Mouse (Mus musculus): Measurements from ENCODE around the gene Msi2.

Msi2 gene

DNA sequence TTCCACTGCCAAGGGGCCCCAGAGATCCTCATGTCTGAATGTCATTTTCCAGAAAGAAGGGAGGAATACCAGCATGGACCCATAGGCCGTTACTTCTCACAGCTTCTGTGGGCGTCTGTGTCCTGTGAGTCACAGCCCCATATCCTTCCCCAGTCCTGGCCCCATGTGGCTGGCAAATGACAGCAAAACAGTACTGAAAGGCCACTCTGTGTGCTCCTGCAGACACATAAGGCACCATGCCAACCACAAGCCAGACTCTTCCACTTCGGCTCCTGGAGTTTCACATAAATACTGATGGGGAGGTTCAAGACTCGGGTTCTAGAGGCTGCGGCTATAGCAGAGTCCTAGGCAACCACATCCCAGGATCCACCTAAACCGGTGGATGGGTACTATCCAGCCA, 128.7 kb downstream of the Msi2 start:
- DNase-seq (ENCODE audit: low spot score), result no peak

- no peak for DNase-seq (ENCODE audit: low spot score)
These were observed 129.6 kb downstream of the Msi2 start for GRCm38 (mm10) chr11:88588688-88589210.

GRCm38 (mm10) chr11:88587710-88588109, 130.6 kb downstream of the Msi2 start:
- DNase-seq (ENCODE audit: low spot score), result no peak

- no peak for DNase-seq (ENCODE audit: low spot score)
These were observed 132.4 kb downstream of the Msi2 start for GRCm38 (mm10) chr11:88585880-88586279.

DNA sequence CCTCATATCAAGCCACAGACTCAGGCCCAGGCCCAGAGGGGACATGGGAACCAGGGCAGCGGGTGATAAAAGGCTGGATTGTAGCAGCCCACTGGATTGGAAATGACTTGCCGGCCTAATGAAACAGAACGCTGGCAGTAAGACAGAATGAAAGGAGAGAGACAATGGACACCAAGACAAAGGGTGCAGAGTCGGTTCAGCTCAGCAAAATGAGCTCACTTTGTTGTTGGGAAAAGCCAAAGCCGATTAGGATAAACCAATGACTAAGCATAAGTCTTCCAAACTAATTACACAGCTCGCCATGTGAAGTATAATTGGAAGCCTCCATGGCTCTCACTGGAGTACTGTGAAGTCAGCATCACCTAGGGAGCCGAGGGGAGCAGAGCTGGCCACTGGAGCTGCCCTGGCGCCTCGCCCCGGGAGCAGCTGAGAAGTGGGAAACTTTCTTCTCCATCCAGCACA, 133.1 kb downstream of the Msi2 start:
- DNase-seq (ENCODE audit: low spot score), result no peak

DNA sequence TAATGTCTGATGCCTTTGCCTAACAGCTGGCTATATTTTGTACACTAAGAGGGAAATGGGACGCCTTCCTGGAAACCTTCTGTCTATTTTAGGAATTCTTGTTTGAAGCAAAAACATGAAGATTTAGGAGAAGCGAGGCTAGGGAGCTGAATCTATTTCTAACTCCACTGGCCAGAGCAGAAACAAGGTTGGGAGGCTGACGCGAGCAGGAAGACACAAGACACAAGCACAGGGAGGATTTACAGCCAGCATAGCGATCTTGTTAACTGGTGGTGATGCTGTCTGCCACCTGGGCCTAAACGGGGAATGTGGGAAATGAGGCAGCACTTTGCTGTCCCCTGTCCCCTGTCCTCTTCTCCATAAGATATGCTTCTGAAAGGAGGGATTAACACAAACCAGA, 134.4 kb downstream of the Msi2 start:
- no peak for DNase-seq (ENCODE audit: low spot score)

- DNase-seq (ENCODE audit: low spot score), result no peak
These were observed 135.0 kb downstream of the Msi2 start for GRCm38 (mm10) chr11:88583259-88583833.

- DNase-seq (ENCODE audit: low spot score), result no peak
These were observed 135.5 kb downstream of the Msi2 start for GRCm38 (mm10) chr11:88582781-88583180.

DNA sequence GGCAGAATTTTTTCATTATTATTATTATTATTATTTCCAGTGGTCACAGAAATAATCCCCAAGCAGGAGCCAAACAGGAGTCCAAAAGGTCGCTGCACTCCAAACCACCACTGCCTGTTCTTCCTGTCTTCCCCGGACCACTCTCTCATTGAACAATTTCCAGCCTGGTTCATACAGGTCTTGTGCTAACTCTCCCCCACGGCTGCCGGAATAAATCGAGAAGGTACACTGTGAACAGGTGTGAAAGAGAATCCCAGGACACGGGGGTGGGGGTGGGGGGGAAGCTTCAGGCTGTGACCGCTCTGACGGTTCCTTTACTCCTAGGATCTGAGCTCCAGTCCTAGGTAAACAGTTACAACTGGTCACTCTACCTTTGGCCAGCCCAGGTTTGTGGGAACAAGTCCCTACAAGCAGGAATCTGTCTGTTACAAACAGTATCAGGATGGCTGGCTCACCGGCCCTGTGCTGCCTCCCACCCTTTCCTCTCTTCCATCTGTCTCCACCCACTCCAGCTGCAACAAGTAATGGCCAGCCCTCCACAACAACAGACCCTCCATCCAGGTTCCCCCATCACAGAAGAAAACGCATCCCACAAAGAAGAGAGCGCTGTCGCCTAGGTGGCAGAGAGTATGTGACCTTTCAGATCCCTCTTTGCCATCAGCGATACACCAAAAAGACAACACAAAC, 136.1 kb downstream of the Msi2 start:
- DNase-seq (ENCODE audit: low spot score), result no peak

GRCm38 (mm10) chr11:88581375-88581774, 136.9 kb downstream of the Msi2 start:
- DNase-seq (ENCODE audit: low spot score), result no peak

GRCm38 (mm10) chr11:88578700-88579099, 139.6 kb downstream of the Msi2 start:
- DNase-seq (ENCODE audit: low spot score), result no peak

DNA sequence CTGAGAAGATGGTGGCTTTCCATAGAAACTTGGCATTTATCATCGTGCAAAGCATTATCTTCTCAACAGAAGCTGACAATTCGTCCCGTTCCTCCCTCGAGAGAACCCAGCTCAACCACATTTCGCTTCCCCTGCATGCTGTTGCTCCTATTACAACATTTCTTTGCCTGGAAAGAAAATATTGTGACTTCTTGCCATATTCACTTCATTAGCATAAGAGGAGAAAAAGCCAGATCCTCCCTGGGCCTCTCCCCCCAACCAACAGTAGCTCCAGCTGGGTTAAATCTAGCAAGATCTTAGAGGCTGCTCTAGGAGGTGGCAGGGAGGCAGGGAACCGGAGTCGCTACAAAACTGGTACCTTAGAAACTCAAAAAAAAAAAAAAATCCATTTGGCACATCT, 141.2 kb downstream of the Msi2 start:
- no peak for DNase-seq (ENCODE audit: low spot score)

DNA sequence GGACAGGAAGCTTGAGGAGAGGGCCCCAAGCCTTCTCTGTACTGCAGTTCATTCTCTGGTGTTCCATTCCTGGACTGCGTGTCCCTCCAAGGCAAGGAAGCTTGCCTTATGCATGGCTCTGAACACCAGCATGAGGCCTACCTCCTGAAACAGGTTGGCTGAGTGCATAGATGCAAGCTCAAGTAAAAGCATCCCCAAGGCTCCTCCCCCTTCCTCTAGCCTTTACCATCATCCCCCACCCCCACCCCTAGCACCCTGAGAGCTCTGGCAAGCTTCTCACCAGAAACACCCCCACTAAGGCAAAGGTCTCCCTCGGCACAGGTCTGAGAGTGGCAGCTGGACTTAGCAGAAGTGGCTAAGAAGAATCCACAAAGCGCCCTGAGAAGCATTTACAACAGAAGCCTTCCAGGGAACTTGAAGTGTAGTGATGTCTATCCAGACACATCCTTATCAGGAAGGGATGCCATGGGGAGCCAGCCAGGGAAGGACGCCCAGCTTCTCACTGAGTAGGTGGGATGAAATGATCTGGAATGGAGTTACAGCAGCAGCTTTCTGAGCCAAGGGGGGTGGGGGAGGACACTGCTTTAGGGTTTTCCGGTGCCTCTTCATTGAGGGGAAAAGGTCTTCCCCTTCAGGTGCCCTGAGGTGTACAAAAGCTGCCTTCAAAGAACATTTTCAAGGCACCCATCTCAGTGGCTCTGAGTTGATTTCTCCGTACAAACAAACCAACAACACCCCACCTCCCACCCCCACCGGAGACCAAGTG, 141.9 kb downstream of the Msi2 start:
- DNase-seq (ENCODE audit: low spot score), result no peak

DNA sequence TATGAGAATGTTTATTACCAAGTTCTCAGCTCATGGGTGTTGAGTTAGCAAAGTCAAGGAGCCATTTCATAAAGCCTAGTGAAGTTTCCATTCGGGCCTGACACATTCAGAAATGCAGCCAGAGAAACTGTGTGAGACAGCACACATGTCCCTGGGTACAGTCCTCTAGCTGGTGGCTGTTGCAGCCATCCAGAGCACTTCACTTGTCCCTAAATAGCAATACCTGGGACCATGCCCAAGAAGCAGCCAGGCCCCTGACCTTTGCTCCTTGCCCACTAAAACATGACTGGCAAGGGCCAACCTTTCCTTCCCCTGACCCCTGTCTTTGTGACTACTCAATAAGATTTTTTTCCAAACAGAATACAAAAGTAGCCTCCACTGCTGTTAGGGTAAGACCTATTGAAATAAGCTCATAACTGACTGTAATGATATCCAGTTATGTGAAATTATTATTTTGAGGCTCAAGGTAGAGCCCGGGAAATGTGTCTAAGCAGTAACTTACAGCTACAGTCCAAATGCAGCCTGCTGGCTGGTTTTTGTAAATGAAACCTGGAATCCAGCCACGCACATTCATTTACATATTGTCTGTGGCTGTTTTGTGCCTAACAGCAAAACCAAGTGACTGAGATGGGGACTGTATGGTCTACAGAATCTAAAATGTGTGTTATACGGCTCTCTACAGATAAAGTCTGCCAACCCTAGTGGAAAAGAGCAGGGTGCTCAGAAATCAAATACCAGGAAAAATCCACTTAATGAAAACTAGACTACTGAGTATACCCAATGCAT, 143.5 kb downstream of the Msi2 start:
- no peak for DNase-seq (ENCODE audit: low spot score)

DNA sequence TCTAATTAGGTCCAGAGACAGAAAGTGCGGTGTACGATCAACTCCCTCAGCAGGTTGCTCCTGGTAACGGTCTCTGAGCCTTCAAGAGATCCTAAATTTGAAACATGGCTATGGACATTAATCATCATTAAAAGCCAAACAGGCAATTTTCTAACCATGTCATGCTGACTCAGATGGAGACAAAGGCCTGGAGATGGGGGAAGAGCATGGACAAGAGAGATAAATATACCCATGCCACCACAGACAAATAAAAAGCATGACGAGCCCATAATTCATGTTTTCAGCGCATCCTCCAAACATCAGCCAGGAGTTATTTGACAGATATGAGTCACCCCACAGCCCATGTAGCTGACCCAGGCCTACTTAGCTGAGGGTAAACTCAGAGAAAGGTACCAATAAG, 145.3 kb downstream of the Msi2 start:
- no peak for DNase-seq (ENCODE audit: low spot score)

DNA sequence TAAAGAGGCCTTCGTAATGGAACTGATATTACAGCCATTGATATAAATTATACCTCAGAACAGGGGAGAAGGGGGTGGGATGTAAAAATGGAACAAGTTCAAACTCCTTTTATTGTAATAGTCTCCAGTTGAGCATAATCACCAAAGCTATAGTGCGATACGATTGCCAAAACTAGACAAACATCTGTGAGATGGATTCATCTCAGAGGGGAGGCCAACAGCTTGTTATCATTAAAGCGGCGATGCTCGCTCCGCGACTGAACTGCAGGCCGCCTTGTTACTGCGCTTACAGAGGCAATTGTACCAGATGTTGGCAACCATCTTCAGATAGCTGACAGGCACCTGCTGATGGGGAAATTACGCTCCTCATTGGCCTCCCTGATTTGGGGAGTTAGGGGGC, 145.9 kb downstream of the Msi2 start:
- DNase-seq (ENCODE audit: low spot score), result no peak

- no peak for DNase-seq (ENCODE audit: low spot score)
These were observed 147.6 kb downstream of the Msi2 start for GRCm38 (mm10) chr11:88570715-88571202.

DNA sequence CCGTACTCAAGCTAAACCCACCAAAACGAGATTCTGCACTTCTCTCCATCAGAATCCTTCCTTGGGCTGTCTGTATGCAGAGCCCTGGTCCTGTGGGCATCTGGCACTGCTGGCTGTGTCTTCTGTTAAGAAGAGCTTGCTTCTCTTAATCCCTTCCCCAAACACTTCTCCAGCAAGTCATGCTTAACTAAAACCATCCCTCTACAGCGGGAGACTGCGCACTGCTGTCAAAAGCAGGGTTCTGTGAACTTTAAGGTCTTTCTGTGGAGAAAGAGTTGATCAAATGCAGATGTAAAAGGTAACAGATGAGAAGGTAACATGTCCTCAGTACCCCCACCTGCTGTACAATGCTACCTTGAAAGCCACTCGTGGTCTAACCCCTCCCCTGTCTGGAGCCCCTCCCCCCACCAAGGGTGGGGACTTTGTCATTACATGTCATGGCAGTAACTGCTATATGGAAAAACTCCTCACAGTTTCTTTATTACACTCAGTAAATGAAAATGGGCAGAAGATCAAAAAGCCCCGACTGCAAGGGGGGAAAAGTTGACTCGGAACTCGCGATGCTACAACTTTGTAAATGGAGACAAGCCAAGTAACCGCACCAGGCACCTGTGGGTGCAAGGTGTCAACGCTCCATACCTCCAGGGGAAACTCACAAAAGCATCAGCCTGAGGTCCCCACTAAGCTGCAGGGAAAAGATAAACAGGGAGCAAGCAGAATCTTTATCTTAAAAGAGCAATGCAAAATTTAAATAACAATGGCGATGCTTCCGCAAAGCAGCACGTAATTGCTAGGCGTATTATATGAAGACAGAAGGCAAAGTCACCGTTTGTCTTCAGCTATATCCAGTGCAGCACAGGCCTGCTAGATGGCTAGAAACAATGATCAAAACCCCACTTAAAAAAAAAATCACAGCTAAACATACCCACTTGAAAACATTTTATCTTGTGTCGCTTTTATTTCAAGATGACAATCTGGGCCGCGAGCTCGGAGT, 151.4 kb downstream of the Msi2 start:
- DNase-seq (ENCODE audit: low spot score), result no peak

- DNase-seq (ENCODE audit: low spot score), result no peak
These were observed 153.5 kb downstream of the Msi2 start for GRCm38 (mm10) chr11:88564810-88565209.

DNA sequence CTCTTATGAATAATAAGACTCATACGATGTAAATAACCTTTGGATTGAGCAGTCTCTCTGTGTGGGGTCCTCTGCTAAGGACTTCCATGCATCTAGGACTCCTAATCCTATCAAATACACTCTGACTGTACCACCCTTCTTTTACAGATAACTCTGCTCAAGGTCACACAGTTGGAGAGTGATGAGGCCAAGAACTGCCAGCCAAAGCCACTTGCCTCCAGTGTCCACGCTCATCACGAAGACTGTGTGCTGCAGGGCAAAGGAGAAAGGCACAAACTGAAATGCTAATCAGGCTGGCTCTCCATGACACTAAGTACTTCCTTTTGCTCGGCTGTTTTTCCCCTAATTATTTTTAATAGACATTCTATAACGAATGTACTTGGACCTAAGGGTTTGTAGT, 153.9 kb downstream of the Msi2 start:
- DNase-seq (ENCODE audit: low spot score), result no peak

DNA sequence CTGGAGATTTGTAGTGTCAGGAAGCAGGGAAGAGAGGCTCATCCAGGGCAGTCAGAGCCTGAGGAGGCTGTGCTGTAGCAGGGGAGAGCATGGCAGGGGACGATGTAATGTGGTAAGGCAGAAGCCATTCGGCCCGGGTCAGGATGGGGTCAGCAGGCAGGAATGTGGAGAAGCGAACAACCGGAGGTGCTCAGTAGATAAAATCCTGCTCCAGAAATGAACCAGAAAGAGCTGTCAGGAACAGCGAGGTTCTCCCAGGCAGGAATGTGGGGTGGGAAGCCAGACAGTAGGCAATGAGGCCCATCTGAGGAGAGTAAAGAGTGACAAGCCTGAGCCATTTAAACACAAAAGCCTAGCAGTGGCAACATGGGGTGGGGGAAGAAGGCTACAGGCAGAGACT, 157.1 kb downstream of the Msi2 start:
- DNase-seq (ENCODE audit: low spot score), result no peak
